ENCODE assay signal across 8 mouse cellular contexts in genomic region chr4:105941785-105942184, GRCm38 (mm10).
DNase-seq lines count a peak whose midpoint lies in the region; ATAC-seq and TF ChIP-seq lines count a peak whose summit lies in the region.

No protein-coding gene starts in this region.

- H3K4me2 ChIP-seq in intestine, postnatal 0 days (replicated peaks; ENCODE audit: low read depth): no peak overlapping the region
- no peak overlapping the region for H3K4me2 ChIP-seq in intestine, embryonic 16.5 days (ENCODE audit: low read depth, low read length)
- H3K4me2 ChIP-seq in heart, postnatal 0 days (ENCODE audit: low read depth, low read length): no peak overlapping the region

- no peak overlapping the region for H3K4me3 ChIP-seq in intestine, postnatal 0 days (ENCODE audit: low read depth, low read length)
- H3K4me3 ChIP-seq in intestine, embryonic 16.5 days (ENCODE audit: low read length): no peak overlapping the region
- no peak overlapping the region for H3K4me3 ChIP-seq in heart, postnatal 0 days (ENCODE audit: low read depth, low read length)

- peak; percentile 88 for DNase-seq in NIH3T3 (ENCODE audit: low read depth)
- peak; percentile 16 for DNase-seq in cerebellum, adult 9-10 months
- DNase-seq in heart, postnatal 0 days (ENCODE audit: low spot score): peak; percentile 53
- DNase-seq in left cerebral cortex, postnatal 36 days (ENCODE audit: low spot score in 2 of 2): peak; percentile 27 to 30
- peak; percentile 42 for DNase-seq in right cerebral cortex, postnatal 14 days
- no peak for DNase-seq in MN1 (ENCODE audit: low spot score)

- no peaks in the 10 kb centered on the region for H3K9me3 ChIP-seq in intestine, postnatal 0 days (ENCODE audit: control insufficient read depth)
- H3K9me3 ChIP-seq in intestine, embryonic 16.5 days (ENCODE audit: control insufficient read depth, low read length): no peaks in the 10 kb centered on the region
- H3K9me3 ChIP-seq in heart, postnatal 0 days (replicated peaks; ENCODE audit: control insufficient read depth, low read length): no peaks in the 10 kb centered on the region

- no peaks in the 10 kb centered on the region for H3K27me3 ChIP-seq in intestine, postnatal 0 days (replicated peaks; ENCODE audit: control insufficient read depth, insufficient read depth, low read length)
- no peaks in the 10 kb centered on the region for H3K27me3 ChIP-seq in intestine, embryonic 16.5 days (replicated peaks; ENCODE audit: control insufficient read depth, insufficient read depth, low read length)
- no peaks in the 10 kb centered on the region for H3K27me3 ChIP-seq in heart, postnatal 0 days (ENCODE audit: control insufficient read depth, insufficient read depth, low read length)

- no peaks in the 10 kb centered on the region for H3K36me3 ChIP-seq in intestine, postnatal 0 days (ENCODE audit: control insufficient read depth, insufficient read depth)
- no peaks in the 10 kb centered on the region for H3K36me3 ChIP-seq in intestine, embryonic 16.5 days (ENCODE audit: control insufficient read depth, insufficient read depth, low read length)
- H3K36me3 ChIP-seq in heart, postnatal 0 days (replicated peaks; ENCODE audit: control insufficient read depth, insufficient read depth, low read length): no peaks in the 10 kb centered on the region

- H3K4me1 ChIP-seq in intestine, postnatal 0 days (replicated peaks; ENCODE audit: control insufficient read depth, insufficient read depth, low read length): no peaks in the 10 kb centered on the region
- H3K4me1 ChIP-seq in intestine, embryonic 16.5 days (ENCODE audit: control insufficient read depth, insufficient read depth, low read length): no peaks in the 10 kb centered on the region; the same call in 1 of the 2 replicates
- no peaks in the 10 kb centered on the region for H3K4me1 ChIP-seq in heart, postnatal 0 days (ENCODE audit: control insufficient read depth, insufficient read depth)

- H3K27ac ChIP-seq in intestine, postnatal 0 days (ENCODE audit: low read depth, low read length): no peak overlapping the region
- H3K27ac ChIP-seq in intestine, embryonic 16.5 days (ENCODE audit: low read length): no peak overlapping the region
- no peak overlapping the region for H3K27ac ChIP-seq in heart, postnatal 0 days (ENCODE audit: low read depth)

- no peak for TF ChIP-seq EP300 in heart, postnatal 0 days (IDR thresholded peaks at IDR 0.05; ENCODE audit: low read depth)

- 51% methylated on average over 7 of the region's 7 CpGs for WGBS in intestine, postnatal 0 days
- 49% methylated on average over 7 of the region's 7 CpGs for WGBS in intestine, embryonic 16.5 days
- 39% methylated on average over 7 of the region's 7 CpGs for WGBS in heart, postnatal 0 days

- no peak overlapping the region for H3K9ac ChIP-seq in intestine, postnatal 0 days (ENCODE audit: low read depth, low read length)
- no peak overlapping the region for H3K9ac ChIP-seq in intestine, embryonic 16.5 days (ENCODE audit: low read depth, low read length)
- no peak overlapping the region for H3K9ac ChIP-seq in heart, postnatal 0 days (replicated peaks; ENCODE audit: low read depth, low read length)

- ATAC-seq in intestine, postnatal 0 days: no peak
- ATAC-seq in intestine, embryonic 16.5 days: no peak
- no peak for ATAC-seq in heart, postnatal 0 days (ENCODE audit: insufficient read depth, low read depth)

- peak; percentile 83 for TF ChIP-seq CTCF in intestine, postnatal 0 days (IDR thresholded peaks at IDR 0.05; ENCODE audit: low read depth)
- peak; percentile 75 for TF ChIP-seq CTCF in heart, postnatal 0 days (IDR thresholded peaks at IDR 0.05; ENCODE audit: low read depth)

- intact Hi-C loops in left cerebral cortex, postnatal 36 days (cut with DNase I): loop anchor here (5.0 kb wide), 1 partner anchor 514 kb away; no protein-coding TSS in a partner anchor
